Mouse (Mus musculus) liver, adult 2 months (tissue): ENCODE data around the gene Gnb1.

ENCODE experiments used
- CTCF ChIP-seq: fragments of 200-500 bp; IDR thresholded peaks from 2 replicates; pipeline ENCODE4 v1.5.1; 2011; ENCODE audit warnings: low read depth, low read length, control low read depth
- POLR2A ChIP-seq: fragments of 200-500 bp; IDR thresholded peaks from 2 replicates; pipeline ENCODE4 v1.6.1; 2011; ENCODE audit warnings: low read length, control low read depth; ENCODE audit not compliant: insufficient read depth; ENCODE audit errors: extremely low read depth

- TF ChIP-seq CTCF (no peak), POLR2A (no peak)
Measured at GRCm38 (mm10) chr4:155490456-155490855, 705 bp upstream of the Gnb1 start.
